Mouse (Mus musculus): Measurements from ENCODE around the gene Fmo5. TPM values are rescaled to one million over a fixed set of nuclear protein-coding genes. Genes with fewer than 3 reads are reported as not detected.

The Fmo5 gene
- 9.8 and 35.2 TPM in 2 replicates for total RNA-seq (2021)
- long read RNA-seq, experiment 1, full-length matches to known transcripts, result 2 of 11 reads
- long read RNA-seq, experiment 1, partial matches to known transcripts, result 7 of 11 reads
- long read RNA-seq, experiment 1, other reads (novel, unspliced or antisense), result 2 of 11 reads
- long read RNA-seq, experiment 2, full-length matches to known transcripts, result 18 of 39 reads
- long read RNA-seq, experiment 2, partial matches to known transcripts, result 19 of 39 reads
- long read RNA-seq, experiment 2, other reads (novel, unspliced or antisense), result 2 of 39 reads

DNA sequence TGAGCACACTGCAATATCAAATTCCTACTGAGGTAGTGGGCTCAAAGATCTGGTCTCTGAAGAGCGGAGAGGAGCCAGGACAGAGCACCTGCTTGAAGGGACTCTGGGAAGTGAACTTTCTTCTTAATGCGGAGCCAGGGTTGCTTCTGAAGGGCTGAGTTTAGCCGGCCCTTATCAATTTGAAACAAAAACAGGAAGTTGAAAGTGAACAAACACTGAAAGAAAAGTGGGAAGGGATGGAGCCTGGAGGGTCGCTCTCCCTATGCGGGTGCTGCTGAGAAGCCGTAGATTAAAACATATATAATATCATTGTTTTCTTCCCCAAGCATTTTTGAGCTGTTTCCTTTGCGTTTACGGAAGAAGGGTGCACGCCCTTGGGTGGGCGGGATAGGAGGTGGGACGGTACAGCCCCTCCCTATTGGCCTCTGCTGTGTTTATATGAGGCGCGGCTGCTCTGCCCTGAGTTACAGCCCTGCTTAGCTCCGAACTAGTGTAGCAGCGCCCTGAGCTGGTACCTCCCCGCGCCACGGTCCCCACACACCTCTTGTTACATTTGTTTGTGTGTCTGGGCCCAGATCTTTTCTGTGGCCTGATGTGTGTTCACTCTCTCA, at the start of gene Fmo5:
Gene Fmo5, plus strand, starts transcription at position 414 of the 611 bp plus-strand sequence.
- peak; percentile 84 for DNase-seq

DNA sequence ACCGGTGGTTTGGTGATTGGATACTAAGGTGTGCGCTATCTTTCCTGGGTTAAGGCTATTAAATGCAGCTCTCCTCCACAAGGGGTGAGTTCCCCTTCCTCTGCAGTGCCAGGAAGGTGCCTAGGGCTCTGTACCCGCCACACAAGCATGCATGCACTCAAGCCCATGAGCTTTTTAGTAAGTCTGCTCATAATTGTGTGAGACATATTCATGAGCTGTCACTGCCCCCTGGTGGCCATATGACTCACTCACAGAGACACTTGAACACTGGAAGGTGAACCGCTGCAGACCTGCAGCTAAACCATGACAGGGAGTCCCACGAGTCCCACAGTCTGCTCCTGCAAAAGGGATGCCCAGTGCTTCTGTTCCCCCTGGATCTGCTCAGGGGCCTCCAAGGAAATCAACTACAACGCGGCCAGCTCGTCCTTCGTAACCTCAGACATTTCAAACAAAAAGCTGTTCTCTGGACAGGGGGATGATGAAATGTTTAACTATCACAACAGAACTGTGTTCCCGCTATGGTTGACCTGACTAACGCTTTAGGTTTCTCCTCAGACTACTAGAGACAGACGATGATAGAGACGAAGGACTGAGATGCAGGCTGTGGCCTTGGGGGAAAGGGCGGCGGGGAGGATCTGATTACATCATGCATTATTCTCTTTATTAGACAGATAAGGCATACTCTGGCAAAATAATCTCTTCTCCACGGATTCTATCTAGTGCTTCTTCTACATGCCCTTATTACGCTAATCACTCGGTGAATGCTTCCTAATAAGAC, 43.0 kb upstream of the Fmo5 start:
- DNase-seq, result peak; percentile 87

DNA sequence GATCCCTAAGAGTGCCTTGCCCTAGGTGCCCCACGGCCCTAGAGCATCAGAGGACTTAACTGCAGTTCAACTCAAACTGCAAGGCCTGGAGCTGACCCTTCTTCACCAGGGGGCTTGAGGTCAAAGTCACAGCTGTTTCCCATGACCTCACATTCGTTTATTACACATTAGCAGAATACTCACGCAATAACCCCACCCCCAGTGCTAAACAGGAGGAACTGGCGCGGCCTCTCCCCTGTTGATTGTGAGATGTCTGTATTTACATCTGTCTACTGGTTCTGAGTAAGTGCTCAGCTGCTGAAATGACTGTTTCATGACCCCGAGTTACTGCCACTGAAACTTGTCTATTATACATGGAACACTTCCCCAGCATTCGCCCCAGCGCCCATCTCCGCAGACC, 40.9 kb upstream of the Fmo5 start:
- DNase-seq, result no peak

- DNase-seq, result no peak
These were observed 37.9 kb upstream of the Fmo5 start for GRCm38 (mm10) chr3:97590699-97591098.

- DNase-seq, result no peak
These were observed 35.5 kb upstream of the Fmo5 start for GRCm38 (mm10) chr3:97593089-97593488.

DNA sequence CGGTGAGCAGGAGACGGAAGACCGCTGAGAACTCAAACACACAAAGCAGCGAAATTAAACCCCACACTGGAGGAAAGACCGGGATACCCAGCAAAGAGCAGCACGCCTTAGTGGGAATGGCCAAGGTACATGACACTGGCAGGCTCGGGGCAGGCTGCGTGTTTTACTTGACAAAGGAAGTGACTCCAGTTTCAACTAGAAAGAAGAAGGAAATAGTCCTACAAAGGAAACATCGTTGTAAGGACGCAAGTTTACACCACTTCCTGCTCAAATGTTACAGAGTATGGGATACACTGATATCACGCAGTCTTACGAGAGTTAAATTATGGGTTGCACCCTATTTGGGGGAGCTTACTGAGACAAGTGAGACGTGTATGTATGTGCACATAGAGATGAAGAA, 34.5 kb upstream of the Fmo5 start:
- no peak for DNase-seq

DNA sequence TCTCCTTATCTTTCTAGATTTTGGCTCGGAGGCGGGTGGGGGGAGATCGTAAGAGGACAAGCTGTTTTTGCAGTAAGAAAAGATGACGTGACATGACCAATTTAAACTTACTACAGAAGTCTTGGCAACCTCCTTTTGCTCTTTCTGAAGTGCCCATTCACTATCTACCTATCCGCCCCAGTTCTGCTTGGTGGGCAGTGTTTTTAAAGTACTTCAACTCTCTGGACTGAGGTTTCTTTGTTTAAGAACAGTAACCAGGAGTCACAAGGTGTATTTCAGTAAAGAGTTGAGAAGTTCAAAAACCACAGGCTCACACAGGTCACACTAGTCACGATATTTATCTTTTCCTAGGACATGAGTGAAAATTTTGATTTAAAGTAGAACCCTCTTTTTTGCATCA, 33.5 kb upstream of the Fmo5 start:
- DNase-seq, result no peak

- no peak for DNase-seq
These were observed 31.8 kb upstream of the Fmo5 start for GRCm38 (mm10) chr3:97596796-97597195.

DNA sequence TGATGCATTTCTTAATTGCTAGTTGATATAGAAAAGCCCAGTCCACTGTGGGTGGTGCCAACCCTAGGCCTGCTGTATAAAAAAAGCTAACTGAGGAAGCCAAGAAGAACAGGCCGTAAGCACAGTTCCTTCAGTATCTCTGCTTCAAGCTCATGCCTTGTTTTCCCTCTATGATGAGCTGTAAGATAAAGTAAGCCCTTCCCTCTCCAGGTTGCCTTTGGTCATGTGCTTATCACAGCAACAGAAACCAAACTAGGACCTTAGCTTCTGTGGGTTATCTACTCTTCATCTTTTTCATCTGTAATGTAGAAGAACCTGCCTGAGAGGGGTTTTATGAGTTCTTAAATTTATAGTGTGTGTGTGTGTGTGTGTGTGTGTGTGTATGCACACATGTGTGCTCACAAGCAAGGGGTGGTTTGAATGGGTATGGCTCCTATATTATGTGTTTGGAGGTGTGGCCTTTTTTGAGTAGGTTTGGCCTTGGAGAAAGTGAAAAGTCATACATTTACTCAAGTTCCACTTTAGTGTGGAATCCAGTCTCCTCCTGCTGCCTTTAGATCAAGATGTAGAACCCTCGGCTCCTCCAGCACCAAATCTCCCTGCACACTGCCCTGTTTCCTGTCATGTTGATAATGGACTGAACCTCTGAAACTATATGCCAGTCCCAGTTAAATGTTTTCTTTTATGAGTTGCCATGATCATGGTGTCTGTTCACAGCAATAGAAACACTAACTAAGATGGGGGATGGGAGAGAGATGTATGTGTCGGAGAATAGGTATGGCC, 28.4 kb upstream of the Fmo5 start:
- DNase-seq, result no peak

DNA sequence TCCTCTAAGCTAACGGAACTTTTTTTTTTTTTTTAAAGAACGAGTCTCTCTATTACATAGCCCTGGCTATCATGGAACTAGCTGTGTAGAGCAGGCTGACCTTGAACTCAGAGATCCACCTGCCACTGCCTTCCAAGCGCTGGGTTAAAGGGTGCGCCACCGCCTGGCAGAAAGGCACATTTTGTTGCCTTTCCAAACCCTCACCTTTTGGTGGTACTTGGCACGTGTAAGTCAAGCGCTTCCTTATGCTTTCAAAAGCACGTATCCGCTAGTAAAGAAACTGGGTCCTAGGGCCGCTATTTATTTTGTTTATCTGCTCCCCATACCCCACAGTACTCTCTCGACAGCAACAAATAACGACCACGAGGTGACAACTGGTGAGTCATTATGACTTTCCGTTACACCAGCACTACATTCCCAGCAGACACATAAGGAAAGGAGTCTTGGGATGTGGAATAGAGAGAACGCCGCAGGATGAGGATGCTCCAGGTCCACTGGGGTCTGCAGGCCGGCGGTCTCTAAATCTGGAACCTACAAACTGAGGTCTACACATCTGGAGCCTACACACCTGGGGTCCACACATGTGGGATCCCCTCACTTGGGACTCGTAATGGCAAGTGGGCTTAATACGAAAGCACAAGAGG, 19.3 kb upstream of the Fmo5 start:
- DNase-seq, result peak; percentile 61

- peak; percentile 95 for DNase-seq
These were observed 18.7 kb upstream of the Fmo5 start, which contains the start of gene Chd1l for GRCm38 (mm10) chr3:97609845-97610410. TSS of gene Chd1l (minus strand) at chr3:97610203.

GRCm38 (mm10) chr3:97611021-97611420, 17.6 kb upstream of the Fmo5 start:
- DNase-seq, result no peak

DNA sequence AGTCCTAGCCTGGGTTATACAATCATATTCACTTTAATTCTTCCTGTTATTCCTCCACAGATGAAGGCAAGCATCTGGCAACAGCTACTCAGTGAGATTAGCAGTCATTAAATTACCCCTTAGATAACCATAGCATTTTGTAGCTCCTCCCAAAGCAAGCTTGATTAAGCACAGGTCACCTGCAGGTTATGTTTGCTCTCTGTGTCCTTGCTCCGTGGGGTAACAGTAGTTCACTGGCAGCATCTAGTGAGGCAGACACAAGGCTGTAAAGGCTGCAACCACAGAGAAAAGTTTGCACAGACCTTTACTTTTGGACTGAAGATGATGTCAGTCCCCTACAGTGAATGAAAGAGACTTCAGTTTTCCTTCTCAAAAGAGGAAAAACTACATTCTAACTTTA, 13.4 kb upstream of the Fmo5 start:
- DNase-seq, result no peak

GRCm38 (mm10) chr3:97615933-97616332, 12.7 kb upstream of the Fmo5 start:
- DNase-seq, result no peak

- DNase-seq, result no peak
These were observed 11.3 kb upstream of the Fmo5 start for GRCm38 (mm10) chr3:97617091-97617825.

DNA sequence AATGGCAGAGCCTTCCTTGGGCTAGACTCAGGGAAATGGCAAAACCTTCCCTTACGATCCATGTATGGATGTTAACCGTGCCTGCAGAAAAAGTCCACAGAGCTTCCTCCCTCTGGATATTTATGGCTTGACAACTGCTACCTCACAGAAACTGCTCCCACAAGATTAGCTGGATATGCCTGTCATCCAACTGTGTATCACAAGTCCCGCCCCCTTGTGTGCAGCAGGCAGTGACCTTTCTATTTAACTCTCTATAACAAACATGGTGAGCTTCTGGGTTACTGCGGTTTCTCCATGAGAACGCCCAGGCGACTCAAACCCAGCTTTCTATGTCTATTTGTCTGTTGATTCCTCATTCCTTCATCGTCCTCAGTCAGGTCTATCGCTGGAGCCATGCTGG, 10.7 kb upstream of the Fmo5 start:
- DNase-seq, result no peak

DNA sequence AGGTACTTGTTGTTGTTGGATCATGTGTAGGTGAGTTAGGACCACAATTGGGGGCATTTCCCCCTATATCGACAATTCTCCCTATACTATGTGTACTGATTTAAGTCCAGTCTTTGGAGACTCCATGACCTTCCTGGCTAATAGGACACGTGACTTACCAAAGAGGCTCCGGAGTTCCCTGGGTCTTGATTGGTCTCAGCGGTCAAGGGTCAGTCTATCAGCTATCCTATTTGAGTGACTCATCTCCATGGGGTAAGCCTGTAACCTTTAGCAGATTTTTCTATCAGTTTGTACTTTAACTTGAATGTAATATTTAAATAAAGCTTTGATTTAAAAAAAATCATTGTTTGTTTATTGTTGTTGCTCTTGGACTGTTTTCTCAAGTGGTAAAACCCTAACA, 7.9 kb upstream of the Fmo5 start:
- DNase-seq, result no peak

DNA sequence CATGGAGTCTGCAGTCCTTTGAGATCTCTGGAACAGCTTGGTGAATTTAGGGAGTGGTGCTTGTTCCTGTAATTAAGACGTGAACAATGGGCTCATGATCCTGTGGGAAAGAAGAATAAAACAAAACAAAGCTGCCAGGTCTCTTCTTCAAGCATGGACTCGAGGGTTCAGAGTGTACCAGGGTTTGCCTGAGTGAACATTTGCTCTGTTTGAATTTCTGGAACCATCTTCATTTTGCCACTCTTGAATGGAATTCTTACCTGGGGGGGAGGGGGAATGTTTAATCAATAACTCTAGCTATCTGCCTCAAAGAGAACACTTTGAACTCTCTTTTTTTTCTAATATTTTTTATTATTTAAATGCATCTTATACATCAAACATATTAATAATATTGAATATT, 4.0 kb upstream of the Fmo5 start:
- DNase-seq, result no peak

DNA sequence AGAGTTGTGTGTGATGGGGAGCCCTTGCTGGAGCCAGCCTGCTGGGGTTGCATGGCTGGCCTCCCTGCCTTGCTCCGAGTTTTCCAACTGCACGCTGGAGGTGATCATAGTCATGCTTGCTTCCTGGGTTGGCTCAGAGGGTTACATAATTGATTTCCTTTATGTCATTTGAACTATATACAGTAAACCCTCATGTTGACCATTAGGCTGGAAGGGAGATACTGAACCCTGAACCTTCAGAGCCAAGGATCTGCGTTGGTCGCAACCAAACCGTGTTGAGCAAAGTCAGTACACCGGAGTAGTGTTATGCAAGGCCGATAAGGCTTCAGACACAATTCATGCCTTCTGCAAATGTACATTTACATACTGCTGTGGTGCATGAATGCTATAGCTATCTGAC, 711 bp upstream of the Fmo5 start:
- DNase-seq, result no peak

DNA sequence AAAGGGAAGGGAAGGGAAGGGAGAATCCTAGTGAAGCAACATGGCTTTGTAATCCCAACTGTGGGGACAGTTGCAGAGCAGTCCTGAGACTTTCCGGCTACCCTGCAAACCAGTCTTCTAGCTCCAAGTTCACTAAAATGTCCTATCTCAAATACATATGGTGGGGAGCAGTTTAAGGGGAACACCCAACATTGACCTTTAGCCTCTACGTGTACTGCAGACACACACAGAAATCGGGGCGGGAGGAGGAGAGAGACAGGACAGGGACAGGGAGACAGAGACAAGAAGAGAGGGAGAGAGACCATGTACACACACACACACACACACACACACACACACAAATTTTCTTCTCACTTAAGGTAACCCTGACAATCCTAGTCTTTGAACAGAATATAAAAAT, 1.3 kb downstream of the Fmo5 start:
- DNase-seq, result no peak

DNA sequence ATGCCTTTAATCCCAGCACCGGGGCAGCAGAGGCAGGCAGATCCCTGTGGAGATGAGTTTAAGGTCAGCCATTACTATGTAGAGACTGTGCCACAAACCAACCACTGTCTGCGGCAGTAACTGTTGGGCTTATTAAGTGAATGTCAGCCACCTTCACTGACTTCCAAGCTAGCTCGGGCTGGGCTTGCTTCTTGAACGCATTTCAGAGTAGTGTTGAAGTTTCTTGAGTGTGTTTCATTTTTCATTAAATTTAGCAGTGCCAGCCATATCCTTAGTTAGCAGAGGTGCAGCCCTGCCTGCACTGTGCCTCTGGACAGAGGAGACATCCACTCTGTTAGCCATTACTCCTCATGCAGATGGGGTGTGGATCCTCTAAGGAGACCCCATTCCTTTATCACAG, 2.1 kb downstream of the Fmo5 start:
- DNase-seq, result no peak

All from adrenal gland, postnatal 14 days (tissue).